Mouse (Mus musculus): Measurements from ENCODE around the gene 9030612E09Rik.

9030612E09Rik gene

GRCm38 (mm10) chr10:43174326-43175155 lies at the start of gene 9030612E09Rik, which contains the start of gene Sobp:
Gene 9030612E09Rik (plus strand): TSS chr10:43174704.
Gene Sobp (minus strand): TSS chr10:43174530.
- no peak for DNase-seq (ENCODE audit: low read depth)

- DNase-seq (ENCODE audit: low read depth) = no peak
Observed at GRCm38 (mm10) chr10:43128750-43129149, 45.8 kb upstream of the 9030612E09Rik start.

- no peak for DNase-seq (ENCODE audit: low read depth)
Observed at GRCm38 (mm10) chr10:43134027-43134426, 40.5 kb upstream of the 9030612E09Rik start.

GRCm38 (mm10) chr10:43143173-43143572 lies 31.3 kb upstream of the 9030612E09Rik start:
- DNase-seq (ENCODE audit: low read depth) = no peak

- DNase-seq (ENCODE audit: low read depth) = no peak
Observed at GRCm38 (mm10) chr10:43148456-43148855, 26.0 kb upstream of the 9030612E09Rik start.

GRCm38 (mm10) chr10:43152643-43153042 lies 21.9 kb upstream of the 9030612E09Rik start:
- no peak for DNase-seq (ENCODE audit: low read depth)

- DNase-seq (ENCODE audit: low read depth) = no peak
Observed at GRCm38 (mm10) chr10:43155046-43155560, 19.4 kb upstream of the 9030612E09Rik start.

- no peak for DNase-seq (ENCODE audit: low read depth)
Observed at GRCm38 (mm10) chr10:43158917-43159316, 15.6 kb upstream of the 9030612E09Rik start.

GRCm38 (mm10) chr10:43159333-43159732 lies 15.2 kb upstream of the 9030612E09Rik start:
- DNase-seq (ENCODE audit: low read depth) = no peak

GRCm38 (mm10) chr10:43162318-43162717 lies 12.2 kb upstream of the 9030612E09Rik start:
- no peak for DNase-seq (ENCODE audit: low read depth)

GRCm38 (mm10) chr10:43164406-43164805 lies 10.1 kb upstream of the 9030612E09Rik start:
- no peak for DNase-seq (ENCODE audit: low read depth)

GRCm38 (mm10) chr10:43166146-43166545 lies 8.4 kb upstream of the 9030612E09Rik start:
- DNase-seq (ENCODE audit: low read depth) = no peak

- DNase-seq (ENCODE audit: low read depth) = no peak
Observed at GRCm38 (mm10) chr10:43166817-43167216, 7.7 kb upstream of the 9030612E09Rik start.

- DNase-seq (ENCODE audit: low read depth) = no peak
Observed at GRCm38 (mm10) chr10:43168847-43169246, 5.7 kb upstream of the 9030612E09Rik start.

- DNase-seq (ENCODE audit: low read depth) = no peak
Observed at GRCm38 (mm10) chr10:43171106-43171505, 3.4 kb upstream of the 9030612E09Rik start.

GRCm38 (mm10) chr10:43172066-43172465 lies 2.4 kb upstream of the 9030612E09Rik start:
- DNase-seq (ENCODE audit: low read depth) = no peak

GRCm38 (mm10) chr10:43172554-43172953 lies 1.9 kb upstream of the 9030612E09Rik start:
- DNase-seq (ENCODE audit: low read depth) = no peak

- no peak for DNase-seq (ENCODE audit: low read depth)
Observed at GRCm38 (mm10) chr10:43173141-43173827, 1.2 kb upstream of the 9030612E09Rik start.

- no peak for DNase-seq (ENCODE audit: low read depth)
Observed at GRCm38 (mm10) chr10:43173828-43174325, 627 bp upstream of the 9030612E09Rik start.

GRCm38 (mm10) chr10:43175156-43175601 lies 675 bp downstream of the 9030612E09Rik start:
- no peak for DNase-seq (ENCODE audit: low read depth)

GRCm38 (mm10) chr10:43180313-43180912 lies 5.9 kb downstream of the 9030612E09Rik start:
- no peak for DNase-seq (ENCODE audit: low read depth)

GRCm38 (mm10) chr10:43200206-43200605 lies 25.7 kb downstream of the 9030612E09Rik start:
- DNase-seq (ENCODE audit: low read depth) = no peak
